Mouse (Mus musculus) left cerebral cortex, postnatal 36 days (tissue): ENCODE results near the gene Ubqlnl. TPM values are rescaled to one million over a fixed set of nuclear protein-coding genes. Genes with fewer than 3 reads are reported as not detected.

ENCODE experiments used
- DNase-seq, 2 experiments: peaks; one replicate each; pipeline ENCODE4 v3.0.0; 2021 to 2022; ENCODE audit warnings: low spot score in 2 of 2, mixed read lengths in 1 of 2
- intact Hi-C: fragments of 180-260 bp; cut with DNase I; formaldehyde crosslinking; loops from one replicate; pipeline ENCODE4 v1.15.1; 2025
- total RNA-seq, 2 experiments: library from RNA; stranded (reverse); gene quantifications; 2 replicates each; pipeline ENCODE4 v1.2.3; 2021

Gene Ubqlnl
- not detected for total RNA-seq

DNA sequence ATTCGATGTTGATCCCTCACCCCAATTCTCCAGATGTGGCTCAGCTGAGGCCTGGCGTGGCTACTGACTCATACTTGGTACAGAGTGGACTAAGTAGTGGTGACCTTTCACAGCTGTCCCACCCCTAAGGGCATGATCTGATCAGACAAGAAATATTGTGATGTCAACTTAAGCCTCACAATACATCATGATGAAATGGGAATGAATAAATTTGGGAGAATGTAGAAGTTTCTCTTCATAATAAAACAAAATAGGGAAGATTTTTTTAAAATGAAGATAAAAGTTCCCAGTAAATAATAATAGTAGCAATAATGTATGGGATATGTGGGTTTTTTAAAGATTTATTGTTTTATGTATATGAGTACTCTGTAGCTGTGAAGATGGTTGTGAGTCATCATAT is at the start of gene Ubqlnl:
Gene Ubqlnl (minus strand): TSS at position 101 of the 400 bp plus-strand sequence.
- intact Hi-C loops: no loop called here
- DNase-seq: no peak

DNA sequence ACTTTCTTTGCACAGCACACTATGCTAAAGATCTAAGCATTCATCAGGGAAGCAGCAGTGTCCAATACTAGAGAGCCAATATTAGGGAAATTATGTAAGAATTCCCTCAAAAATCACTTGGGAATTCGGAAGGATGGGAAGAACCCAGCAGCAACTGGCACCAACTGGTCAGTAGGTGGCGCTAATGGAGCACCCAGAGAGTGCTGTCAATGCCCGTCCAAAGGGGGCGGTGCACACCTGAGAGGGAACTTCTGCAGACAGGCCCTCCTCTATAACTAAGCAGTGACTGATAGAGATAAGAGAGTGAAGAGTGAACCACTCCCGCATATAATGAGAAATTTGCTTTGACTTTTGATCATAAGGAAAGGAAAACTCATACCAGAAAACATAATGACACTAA is 49.5 kb upstream of the Ubqlnl start:
- intact Hi-C loops: no loop called here
- peak; percentile 20 to 29 for DNase-seq

DNA sequence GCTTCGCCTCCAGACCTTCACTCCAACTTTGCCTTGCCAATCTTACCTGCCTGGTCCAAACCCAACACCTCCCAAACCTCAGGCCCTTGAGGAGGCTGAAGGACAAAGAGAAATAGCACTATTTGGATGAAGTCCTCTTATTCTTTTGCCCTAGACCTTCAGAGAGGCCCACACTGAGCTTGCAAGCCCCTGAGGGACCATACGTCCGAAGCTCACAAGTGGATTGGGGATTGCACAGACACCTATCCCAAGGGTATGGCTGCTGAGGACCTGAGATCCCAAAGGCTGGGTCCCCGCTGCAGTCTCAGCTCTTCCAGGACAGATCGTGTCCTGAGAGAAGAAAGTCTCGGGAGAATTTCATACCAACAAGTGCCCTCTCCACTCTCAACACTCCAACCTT is 45.5 kb upstream of the Ubqlnl start, which contains the start of gene Olfr649:
Gene Olfr649 (minus strand): TSS at position 101 of the 400 bp plus-strand sequence.
- intact Hi-C loops: no loop called here
- DNase-seq: no peak

DNA sequence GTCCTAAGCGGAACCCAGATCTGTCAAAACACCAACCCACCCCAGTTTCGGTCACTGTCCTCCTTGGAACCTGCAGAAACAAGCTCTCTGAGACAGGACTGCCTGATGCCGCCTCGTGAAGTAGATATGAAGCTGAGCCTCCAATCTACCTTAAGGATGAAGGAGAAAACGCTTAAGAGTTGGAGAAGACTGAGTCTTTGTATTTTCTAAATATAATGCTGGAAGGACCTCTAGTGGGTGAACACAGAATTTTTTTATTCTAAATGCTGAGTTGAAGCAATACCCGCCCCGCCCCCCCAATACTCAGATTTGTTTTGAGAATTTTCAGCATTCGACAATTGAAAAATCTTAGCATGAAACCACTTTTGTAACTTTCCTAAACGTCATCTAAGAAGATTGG is 40.9 kb upstream of the Ubqlnl start:
- intact Hi-C loops: no loop called here
- no peak for DNase-seq

DNA sequence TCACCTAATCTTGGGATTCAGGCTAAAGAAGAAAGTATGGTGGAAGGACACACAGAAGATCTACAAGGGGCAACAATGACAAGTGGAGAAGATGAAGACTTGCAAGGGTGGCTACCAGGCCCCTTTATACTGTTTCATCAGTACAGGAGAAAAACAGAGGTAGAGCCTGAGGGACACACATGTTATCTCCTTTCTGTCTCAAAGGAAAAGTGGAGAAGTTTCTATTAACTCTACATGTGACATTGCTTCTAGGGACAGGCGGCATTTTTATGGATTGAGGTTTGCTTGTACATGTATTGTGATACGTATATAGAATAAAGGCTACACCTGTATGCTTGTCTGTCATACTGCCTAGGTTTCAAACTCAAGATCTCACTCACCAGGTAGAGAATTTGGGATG is 32.9 kb upstream of the Ubqlnl start, which contains the start of gene Olfr648:
Gene Olfr648 (minus strand): TSS at position 101 of the 400 bp plus-strand sequence.
- DNase-seq: no peak
- intact Hi-C loops: no loop called here

DNA sequence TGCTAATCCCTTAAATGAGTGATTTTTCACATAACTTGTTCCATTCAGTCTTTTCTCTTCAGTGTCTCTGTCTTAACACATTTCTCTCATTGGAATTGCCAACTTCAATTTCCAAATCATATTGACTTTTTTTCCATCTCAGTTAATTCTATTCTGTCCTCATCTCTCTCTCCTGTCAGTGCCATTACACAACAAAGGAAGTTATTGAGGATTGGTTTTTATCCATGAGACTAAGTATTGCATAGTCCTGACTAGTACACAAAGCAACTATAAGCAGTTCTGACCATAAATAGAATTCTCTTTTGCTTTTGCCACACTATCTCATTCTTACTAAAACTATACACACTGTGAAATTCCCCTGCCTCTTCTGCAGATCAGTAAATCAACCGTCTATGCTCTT is 28.7 kb upstream of the Ubqlnl start:
- no peak for DNase-seq
- intact Hi-C loops: no loop called here

DNA sequence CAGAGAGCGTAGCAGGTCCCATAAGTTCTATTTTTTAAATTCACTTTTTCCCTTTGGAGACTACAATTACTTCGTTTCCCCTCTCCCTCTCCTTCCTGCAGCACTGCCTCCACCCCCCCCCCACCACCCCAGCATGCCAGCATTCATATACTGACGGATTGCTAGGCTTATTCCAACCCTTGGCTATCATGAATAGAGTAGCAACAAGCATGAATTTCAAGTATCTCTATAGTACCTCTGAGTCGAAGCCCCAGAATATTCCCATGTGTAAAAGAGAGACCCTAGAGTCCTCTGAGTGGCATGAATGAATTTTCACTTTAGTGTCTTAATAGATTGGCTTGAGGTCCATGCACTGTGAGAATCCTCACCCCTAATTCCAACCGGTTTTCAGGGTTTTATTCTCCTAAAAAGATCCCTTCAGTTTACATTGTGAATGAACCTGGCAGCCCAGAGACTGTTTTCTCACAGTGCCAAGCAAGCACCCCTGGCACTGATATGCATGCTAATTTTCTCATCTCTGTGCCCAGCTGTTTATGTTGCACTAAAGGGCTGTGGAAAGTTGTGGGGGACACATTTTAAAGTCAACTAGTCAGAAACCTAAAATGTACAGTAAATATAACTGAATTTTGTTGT is 28.2 kb upstream of the Ubqlnl start:
- no peak for DNase-seq
- intact Hi-C loops: no loop called here

DNA sequence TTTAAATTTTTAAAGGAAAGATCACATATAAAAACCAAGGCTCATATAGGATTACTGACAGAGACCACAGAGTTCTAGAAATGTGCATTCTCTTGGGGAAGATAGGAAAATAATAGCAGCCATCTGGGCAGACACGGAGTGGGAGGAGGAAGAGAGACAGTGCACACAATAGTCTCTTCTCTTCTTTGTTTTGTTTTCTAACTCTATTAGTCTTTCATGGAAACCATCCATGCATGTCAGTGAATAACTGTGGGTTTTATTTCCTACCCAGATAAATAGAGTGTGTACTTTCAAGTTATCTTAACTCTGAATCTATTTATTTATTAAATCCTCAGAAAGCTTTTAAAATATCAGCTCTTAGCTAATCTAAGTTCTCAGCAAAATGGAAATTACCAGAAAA is 24.7 kb upstream of the Ubqlnl start:
- intact Hi-C loops: no loop called here
- no peak for DNase-seq

DNA sequence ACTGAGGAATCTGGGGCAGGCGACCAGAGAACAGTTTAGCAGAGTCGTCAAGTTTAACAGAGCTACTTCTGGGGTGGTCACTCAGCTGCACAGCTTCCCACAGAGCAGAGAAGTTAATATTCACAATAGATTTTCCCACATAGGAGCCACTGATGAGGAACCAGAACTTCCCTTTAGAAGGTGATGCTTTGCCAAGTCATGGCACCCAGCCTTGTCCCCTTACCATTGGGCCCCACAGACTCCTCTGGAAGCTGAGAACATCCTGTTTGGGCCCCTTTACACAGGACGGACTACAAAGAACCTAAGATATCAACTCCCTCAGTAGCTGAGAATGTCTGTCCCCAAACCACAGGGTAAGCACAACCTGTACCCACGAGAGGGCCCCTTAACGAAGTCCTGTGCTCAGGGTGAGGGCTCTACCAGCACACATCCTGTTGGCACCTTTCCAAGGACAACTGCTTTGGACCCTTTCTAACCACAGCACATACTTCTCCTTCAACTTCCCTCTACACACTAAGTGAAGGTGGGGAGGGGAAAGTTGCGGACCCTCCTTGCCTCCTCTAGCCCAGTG is 19.4 kb upstream of the Ubqlnl start:
- intact Hi-C loops: no loop called here
- DNase-seq: no peak

DNA sequence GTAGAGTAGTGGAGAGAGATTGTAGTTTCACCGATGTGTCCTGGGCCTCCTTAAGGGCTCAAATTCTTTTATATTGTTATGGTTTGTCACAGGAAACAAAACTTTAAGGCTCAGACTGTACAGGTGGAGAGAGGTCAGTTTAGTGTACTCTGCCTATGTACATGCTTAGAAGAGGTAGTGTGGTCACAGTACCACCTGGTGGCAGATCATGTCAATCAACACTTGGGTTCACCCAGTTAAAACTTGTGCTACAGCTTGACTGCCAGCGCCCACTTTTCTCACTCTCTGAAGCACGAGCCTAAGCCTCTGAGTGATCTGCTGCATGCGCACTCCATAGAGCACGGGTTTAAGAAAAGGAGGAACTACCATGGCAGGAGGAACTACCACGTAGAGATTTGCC is 16.7 kb upstream of the Ubqlnl start:
- intact Hi-C loops: no loop called here
- DNase-seq: no peak

DNA sequence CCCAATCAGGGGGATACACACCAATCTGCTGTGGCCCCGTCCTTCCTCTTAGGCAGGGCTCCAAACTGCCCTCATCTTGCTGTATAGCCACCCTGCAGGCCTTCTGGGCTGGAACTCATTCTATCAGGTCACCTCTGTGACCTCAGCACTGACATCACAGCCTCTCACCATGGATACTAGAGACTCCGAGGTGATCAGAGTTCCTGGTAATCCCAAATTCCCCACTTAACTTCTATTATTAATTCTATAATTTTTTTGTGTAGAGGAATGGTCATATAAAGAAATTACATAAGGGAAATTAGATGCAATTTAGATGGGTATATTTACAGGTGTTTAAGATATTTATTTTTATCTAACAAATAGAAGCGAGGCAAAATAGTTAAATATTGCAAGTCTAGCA is 7.2 kb downstream of the Ubqlnl start, which contains the start of gene Ubqln3:
Gene Ubqln3 (minus strand): TSS at position 101 of the 400 bp plus-strand sequence.
- no peak for DNase-seq
- intact Hi-C loops: no loop called here

DNA sequence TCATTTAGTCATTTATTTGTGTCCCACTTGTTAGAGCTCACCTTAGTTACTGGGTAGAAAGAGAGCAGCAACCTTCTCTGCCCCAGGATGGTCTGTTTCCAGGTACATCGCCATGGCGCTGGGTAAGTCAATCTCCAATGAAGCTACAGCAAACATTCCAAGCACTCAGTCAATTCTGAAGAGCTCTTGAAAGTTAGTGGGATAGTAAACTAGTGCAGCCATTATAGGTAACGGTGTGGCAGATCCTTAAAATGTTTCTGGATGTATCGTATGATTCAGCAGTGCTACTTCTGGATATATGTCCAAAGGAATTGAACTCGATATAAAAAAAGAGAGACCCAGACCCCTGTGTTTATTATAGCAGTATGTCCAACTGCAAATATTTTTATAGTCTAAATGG is 13.1 kb downstream of the Ubqlnl start, which contains the start of gene Olfr643:
Gene Olfr643 (minus strand): TSS at position 101 of the 400 bp plus-strand sequence.
- DNase-seq: no peak
- intact Hi-C loops: no loop called here

DNA sequence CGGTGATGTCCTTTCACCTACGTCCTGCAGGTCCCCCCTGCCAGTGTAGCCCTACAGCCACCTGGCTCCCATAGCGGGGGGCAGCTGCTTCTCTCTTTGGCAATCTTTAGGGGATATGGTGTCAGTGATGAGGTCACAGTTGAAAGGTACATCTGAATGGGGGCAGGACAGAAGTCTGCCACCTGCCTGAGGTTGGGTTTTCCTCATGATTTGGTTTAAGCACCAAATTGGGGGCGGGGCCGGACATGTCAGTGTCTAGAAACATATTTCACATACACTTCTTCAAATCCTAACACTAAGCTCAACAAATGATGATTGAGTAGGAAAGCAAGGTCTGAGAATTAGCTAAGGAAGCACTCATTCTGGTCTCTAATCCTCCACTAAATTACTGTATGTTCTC is 20.6 kb downstream of the Ubqlnl start, which contains the start of gene Ubqln5:
Gene Ubqln5 (minus strand): TSS at position 101 of the 400 bp plus-strand sequence.
- intact Hi-C loops: no loop called here
- DNase-seq: no peak

DNA sequence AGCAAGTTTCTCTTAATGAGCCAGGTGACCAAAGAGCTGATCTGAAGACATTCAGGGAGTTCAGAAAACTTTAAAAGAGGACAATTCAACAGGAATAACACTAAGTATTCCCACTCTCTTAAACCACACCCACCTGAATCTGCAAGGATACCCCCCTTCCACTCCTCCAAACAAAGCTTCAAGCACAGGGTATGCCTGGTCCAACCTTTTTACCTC is 45.7 kb downstream of the Ubqlnl start, which contains the start of gene Olfr646:
Gene Olfr646 (plus strand): TSS at position 117 of the 216 bp plus-strand sequence.
- no peak for DNase-seq
- intact Hi-C loops: no loop called here

DNA sequence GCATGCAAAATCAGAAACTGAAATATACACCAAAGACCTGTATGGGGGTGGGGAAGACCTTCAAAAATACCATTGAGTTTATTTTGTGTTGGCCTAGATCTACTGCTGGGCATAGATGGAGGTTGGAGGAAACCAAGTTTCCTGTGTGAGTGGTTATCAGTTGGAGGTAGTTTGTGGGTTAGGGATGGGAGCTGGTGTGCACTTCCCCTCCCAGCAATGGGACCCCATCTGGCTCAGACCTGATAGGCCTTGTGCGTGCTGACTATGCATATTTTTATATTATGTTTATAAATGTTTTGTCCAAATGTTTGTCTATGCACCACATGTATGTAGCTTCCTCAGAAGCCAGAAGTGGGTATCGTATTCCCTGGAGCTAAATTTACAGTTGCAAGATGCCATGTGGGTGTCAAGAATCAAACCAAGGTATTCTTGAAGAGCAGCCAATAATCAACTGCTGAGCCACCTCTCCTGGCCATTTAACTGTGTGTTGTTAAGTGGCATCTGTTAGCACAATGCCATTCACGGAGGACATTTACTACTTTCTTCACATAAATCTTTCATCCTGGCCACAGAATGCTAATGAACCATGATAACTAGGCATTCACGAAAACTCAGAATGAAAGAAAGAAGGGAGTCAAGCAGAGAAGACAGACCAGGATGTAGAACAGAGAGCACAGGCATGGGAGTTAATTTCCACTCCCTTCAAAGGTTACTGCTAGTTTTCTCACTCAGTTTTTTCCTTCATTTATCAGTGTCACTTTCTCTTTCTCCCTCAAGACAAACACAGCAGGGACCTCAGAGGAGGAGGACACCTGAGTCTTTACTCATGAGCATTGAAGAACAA is 46.2 kb downstream of the Ubqlnl start:
- intact Hi-C loops: no loop called here

More for the DNA sequence above, 46.2 kb downstream of the Ubqlnl start:
- no peak for DNase-seq

Other genes starting within 250 kb of the Ubqlnl start
- gene Olfr65, start 247.1 kb downstream of the Ubqlnl start, total RNA-seq: not detected
- not detected for gene Olfr631, start 221.7 kb downstream of the Ubqlnl start, total RNA-seq
- gene Olfr632, start 216.2 kb downstream of the Ubqlnl start, total RNA-seq: under 1 TPM in 1 of 2 experiments, not detected in 1; 0.25 TPM
- gene Olfr633, start 206.1 kb downstream of the Ubqlnl start, total RNA-seq: not detected
- gene Olfr635, start 179.4 kb downstream of the Ubqlnl start, total RNA-seq: under 1 TPM; 0.02 to 0.07 TPM
- gene Olfr638, start 151.8 kb downstream of the Ubqlnl start, total RNA-seq: not detected
- gene Olfr639, start 133.3 kb downstream of the Ubqlnl start, total RNA-seq: under 1 TPM; 0.12 to 0.16 TPM
- not detected for gene Olfr640, start 125.0 kb downstream of the Ubqlnl start, total RNA-seq
- gene Olfr641, start 115.1 kb downstream of the Ubqlnl start, total RNA-seq: not detected
- not detected for gene Olfr642, start 97.9 kb downstream of the Ubqlnl start, total RNA-seq
- not detected for gene 4930516K23Rik, start 89.1 kb downstream of the Ubqlnl start, total RNA-seq
- gene Olfr644, start 78.7 kb downstream of the Ubqlnl start, total RNA-seq: not detected
- not detected for gene Olfr645, start 65.1 kb downstream of the Ubqlnl start, total RNA-seq
- gene Olfr646, start 45.7 kb downstream of the Ubqlnl start, total RNA-seq: not detected
- gene Ubqln5, start 20.7 kb downstream of the Ubqlnl start, total RNA-seq: not detected
- gene Olfr643, start 13.2 kb downstream of the Ubqlnl start, total RNA-seq: not detected
- gene Ubqln3, start 7.3 kb downstream of the Ubqlnl start, total RNA-seq: not detected
- not detected for gene Olfm5, start 14.3 kb upstream of the Ubqlnl start, total RNA-seq
- under 1 TPM; 0.15 to 0.45 TPM for gene Olfr648, start 32.8 kb upstream of the Ubqlnl start, total RNA-seq
- gene Olfr649, start 45.4 kb upstream of the Ubqlnl start, total RNA-seq: not detected
- gene Trim6, start 68.2 kb upstream of the Ubqlnl start, total RNA-seq: under 1 TPM in 1 of 2 experiments, not detected in 1; 0.15 TPM
- 1 to 10 TPM in 1 of 2 experiments, under 1 TPM in 1; 0.94 to 1.1 TPM for gene Trim34a, start 93.9 kb upstream of the Ubqlnl start, total RNA-seq
- gene Trim5, start 137.5 kb upstream of the Ubqlnl start, total RNA-seq: 1 to 10 TPM in 1 of 2 experiments, under 1 TPM in 1; 0.39 to 1.1 TPM
- gene Trim12a, start 164.9 kb upstream of the Ubqlnl start, total RNA-seq: 1 to 10 TPM; 1.9 to 2.3 TPM
- gene Trim34b, start 178.9 kb upstream of the Ubqlnl start, total RNA-seq: under 1 TPM in 1 of 2 experiments, not detected in 1; 0.20 TPM
- 1 to 10 TPM; 1.0 to 1.3 TPM for gene Trim12c, start 202.8 kb upstream of the Ubqlnl start, total RNA-seq
- not detected for gene Trim30b, start 219.3 kb upstream of the Ubqlnl start, total RNA-seq